Mouse (Mus musculus) stomach, embryonic 16.5 days (tissue): ENCODE measurements at regions not wholly inside any gene's neighbourhood (a gene's known extent, or its start where the extent isn't known, plus 50 kb on each side); places are given as distances from the start of the nearest gene placed in this dataset.

Source experiments
- ATAC-seq: fragments of 200-750 bp; cut with Nextera tagmentation; 2 replicates; pipeline ENCODE4 v1.8.0; 2017; ENCODE audit warnings: moderate number of reproducible peaks, moderate TSS enrichment; ENCODE audit not compliant: insufficient read depth, low FRiP score
- H3K27ac ChIP-seq: fragments of 300-500 bp; sonication (generic); 2 replicates; pipeline ENCODE4 v1.5.1; 2014; ENCODE audit warnings: low read length
- H3K27me3 ChIP-seq: fragments of 300-500 bp; sonication (generic); 2 replicates; pipeline ENCODE4 v1.6.1; 2014; ENCODE audit warnings: low read length, control low read depth, mixed read lengths; ENCODE audit not compliant: control insufficient read depth, insufficient read depth
- H3K36me3 ChIP-seq: fragments of 300-500 bp; sonication (generic); 2 replicates; pipeline ENCODE4 v1.6.1; 2014; ENCODE audit warnings: low read length; ENCODE audit not compliant: control insufficient read depth, insufficient read depth
- H3K4me1 ChIP-seq: fragments of 300-500 bp; sonication (generic); 2 replicates; pipeline ENCODE4 v1.6.1; 2014; ENCODE audit warnings: low read length, control low read depth, mixed read lengths; ENCODE audit not compliant: control insufficient read depth, insufficient read depth
- H3K4me2 ChIP-seq: fragments of 300-500 bp; sonication (generic); 2 replicates; pipeline ENCODE4 v1.6.1; 2014; ENCODE audit warnings: low read depth, low read length, mixed read lengths
- H3K4me3 ChIP-seq: fragments of 300-500 bp; sonication (generic); replicated peaks from 2 replicates; pipeline ENCODE4 v1.5.1; 2014; ENCODE audit warnings: mild to moderate bottlenecking, low read length
- H3K9ac ChIP-seq: fragments of 300-500 bp; sonication (generic); 2 replicates; pipeline ENCODE4 v1.6.1; 2014; ENCODE audit warnings: low read length
- H3K9me3 ChIP-seq: fragments of 300-500 bp; sonication (generic); replicated peaks from 2 replicates; pipeline ENCODE4 v1.6.1; 2016; ENCODE audit warnings: low read length, control low read depth; ENCODE audit not compliant: control insufficient read depth
- WGBS: fragments of 180-500 bp; shearing (Covaris S2); extraction: QIAGEN DNeasy Blood & Tissue Kit; methylation state at CpG from one replicate; pipeline ENCODE4 v1.1.7; 2014; 5-methylcytosine and 5-hydroxymethylcytosine counted together

DNA sequence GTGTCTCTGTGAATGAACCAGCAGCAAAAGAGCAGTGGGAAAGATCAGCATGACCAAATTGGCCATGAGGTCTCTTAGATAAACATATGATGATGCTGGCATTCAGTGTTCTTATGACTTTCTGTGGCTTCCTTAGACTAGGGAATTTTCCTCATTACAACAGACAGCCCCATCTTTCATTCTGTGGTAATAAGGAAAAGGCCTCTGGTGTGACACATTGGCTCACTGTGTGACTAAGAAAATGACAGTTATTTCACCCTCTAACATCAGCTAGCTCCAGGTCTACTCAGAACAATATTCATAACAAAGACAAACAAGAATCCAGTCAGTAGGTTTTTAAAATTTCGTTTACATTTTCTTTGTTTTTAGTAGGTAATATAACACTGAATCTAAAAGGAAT is 103.8 kb upstream of the Inhba start:
- Histone ChIP-seq H3K27ac (no peak overlapping the region), H3K27me3 (no peaks in the 10 kb centered on the region), H3K9ac (no peak overlapping the region), H3K4me2 (no peak overlapping the region), H3K9me3 (no peaks in the 10 kb centered on the region), H3K36me3 (no peaks in the 10 kb centered on the region), H3K4me3 (no peak overlapping the region), H3K4me1 (no peaks in the 10 kb centered on the region)
- WGBS: 60% methylated on average over 1 of the region's 1 CpGs
- no peak for ATAC-seq

GRCm38 (mm10) chr13:15910578-15910977 is 101.1 kb upstream of the Inhba start:
- Histone ChIP-seq H3K4me1 (no peaks in the 10 kb centered on the region), H3K4me3 (no peak overlapping the region), H3K9me3 (no peaks in the 10 kb centered on the region), H3K4me2 (no peak overlapping the region), H3K27me3 (no peaks in the 10 kb centered on the region), H3K36me3 (no peaks in the 10 kb centered on the region), H3K27ac (no peak overlapping the region), H3K9ac (no peak overlapping the region)
- no peak for ATAC-seq
- whole genome bisulfite sequencing: 58% methylated on average over 2 of the region's 2 CpGs

GRCm38 (mm10) chr13:15911263-15911662 is 100.4 kb upstream of the Inhba start:
- Histone ChIP-seq H3K4me1 (no peaks in the 10 kb centered on the region), H3K27me3 (no peaks in the 10 kb centered on the region), H3K36me3 (no peaks in the 10 kb centered on the region), H3K9me3 (no peaks in the 10 kb centered on the region), H3K27ac (no peak overlapping the region), H3K4me2 (no peak overlapping the region), H3K9ac (no peak overlapping the region), H3K4me3 (no peak overlapping the region)
- 87% methylated on average over 1 of the region's 1 CpGs for WGBS
- no peak for ATAC-seq

GRCm38 (mm10) chr13:15914270-15914669 is 97.4 kb upstream of the Inhba start:
- Histone ChIP-seq H3K4me2 (no peak overlapping the region), H3K4me1 (no peaks in the 10 kb centered on the region), H3K9me3 (no peaks in the 10 kb centered on the region), H3K27ac (no peak overlapping the region), H3K27me3 (no peaks in the 10 kb centered on the region), H3K4me3 (no peak overlapping the region), H3K36me3 (no peaks in the 10 kb centered on the region), H3K9ac (no peak overlapping the region)
- 81% methylated on average over 1 of the region's 1 CpGs for WGBS
- no peak for ATAC-seq

DNA sequence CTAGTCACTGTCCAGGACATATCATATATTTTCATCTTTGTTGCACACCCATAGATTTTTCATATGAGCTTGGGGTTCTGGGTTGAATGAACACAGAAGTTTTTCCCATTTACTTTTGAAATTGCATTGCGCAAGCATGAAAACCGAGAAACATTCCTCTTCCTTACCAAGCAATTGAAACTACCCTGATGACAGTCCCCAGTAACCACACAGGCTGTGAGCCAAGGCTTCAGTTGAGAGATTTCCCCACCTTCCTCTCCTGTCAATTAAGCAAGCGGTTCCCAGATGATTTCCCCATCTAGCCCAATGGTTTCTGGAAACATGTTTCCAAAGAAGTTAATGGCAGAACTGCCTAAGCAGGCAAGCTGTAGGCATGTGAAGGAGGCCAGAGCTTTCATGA is 81.8 kb upstream of the Inhba start:
- H3K4me2 ChIP-seq: no peak overlapping the region
- no peak for ATAC-seq
- H3K4me1 ChIP-seq: no peaks in the 10 kb centered on the region
- no peaks in the 10 kb centered on the region for H3K9me3 ChIP-seq
- no peaks in the 10 kb centered on the region for H3K27me3 ChIP-seq
- H3K9ac ChIP-seq: no peak overlapping the region
- WGBS: 86% methylated on average over 3 of the region's 3 CpGs
- H3K36me3 ChIP-seq: no peaks in the 10 kb centered on the region
- H3K27ac ChIP-seq: no peak overlapping the region
- no peak overlapping the region for H3K4me3 ChIP-seq

DNA sequence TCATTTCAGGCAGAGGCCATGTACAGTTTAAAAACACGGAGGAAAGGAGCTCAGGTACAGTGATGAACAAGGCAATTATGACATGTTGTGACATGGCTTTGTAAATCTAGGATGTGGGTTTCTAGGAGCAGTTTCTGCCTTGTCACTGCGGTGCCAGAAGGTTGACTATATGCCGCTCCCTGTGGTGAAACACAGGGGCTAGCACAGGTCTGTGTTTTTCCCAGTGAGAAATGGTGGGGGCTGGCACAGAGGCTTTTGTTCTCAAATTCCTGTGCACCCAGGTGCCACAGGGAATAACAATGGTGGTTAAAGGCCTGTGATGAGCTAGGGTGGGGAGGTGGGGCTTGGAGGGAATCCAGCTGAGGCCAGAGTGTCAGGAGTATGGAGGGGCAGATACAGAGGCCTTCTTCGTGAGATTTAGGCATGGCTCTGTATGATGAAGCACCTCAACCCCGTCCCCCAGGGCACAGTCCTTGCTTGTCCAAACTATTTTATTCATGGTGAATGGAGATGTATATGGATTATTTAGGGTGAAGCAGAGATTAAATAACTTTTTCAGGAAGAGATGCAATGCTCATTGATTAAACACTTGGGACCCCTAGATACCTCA is 80.0 kb upstream of the Inhba start:
- no peaks in the 10 kb centered on the region for H3K9me3 ChIP-seq
- H3K36me3 ChIP-seq: no peaks in the 10 kb centered on the region
- WGBS: 44% methylated on average over 5 of the region's 5 CpGs
- H3K9ac ChIP-seq: no peak overlapping the region
- no peaks in the 10 kb centered on the region for H3K27me3 ChIP-seq
- ATAC-seq: no peak
- H3K27ac ChIP-seq: no peak overlapping the region
- H3K4me3 ChIP-seq: no peak overlapping the region
- H3K4me2 ChIP-seq: no peak overlapping the region
- H3K4me1 ChIP-seq: no peaks in the 10 kb centered on the region

GRCm38 (mm10) chr13:15935689-15936088 is 76.0 kb upstream of the Inhba start:
- no peak for ATAC-seq
- no peaks in the 10 kb centered on the region for H3K27me3 ChIP-seq
- no peaks in the 10 kb centered on the region for H3K36me3 ChIP-seq
- H3K27ac ChIP-seq: no peak overlapping the region
- WGBS: 91% methylated on average over 1 of the region's 1 CpGs
- no peak overlapping the region for H3K4me2 ChIP-seq
- H3K4me1 ChIP-seq: no peaks in the 10 kb centered on the region
- no peaks in the 10 kb centered on the region for H3K9me3 ChIP-seq
- no peak overlapping the region for H3K9ac ChIP-seq
- H3K4me3 ChIP-seq: no peak overlapping the region

DNA sequence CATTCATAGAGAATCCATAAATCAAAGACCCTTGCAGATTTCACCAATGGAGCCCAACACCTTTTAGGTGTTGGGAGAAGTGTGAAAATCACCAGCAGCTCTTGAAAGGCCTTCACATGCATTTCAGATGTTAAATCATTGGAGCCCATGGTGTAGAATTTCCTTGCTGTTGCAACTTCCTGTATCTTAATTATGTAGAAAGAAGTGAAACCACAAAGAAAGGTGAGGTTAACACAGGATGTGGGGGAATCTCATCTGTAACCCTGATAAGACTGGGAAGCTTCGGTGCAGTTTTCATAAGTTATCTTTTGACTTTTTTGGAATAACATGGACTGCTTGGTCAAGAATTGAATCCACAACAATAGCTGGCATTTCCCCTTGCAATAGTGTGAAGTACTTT is 75.5 kb upstream of the Inhba start:
- no peaks in the 10 kb centered on the region for H3K36me3 ChIP-seq
- no peaks in the 10 kb centered on the region for H3K4me1 ChIP-seq
- H3K4me2 ChIP-seq: no peak overlapping the region
- no peaks in the 10 kb centered on the region for H3K9me3 ChIP-seq
- no peak overlapping the region for H3K27ac ChIP-seq
- WGBS: 74% methylated on average over 1 of the region's 1 CpGs
- H3K27me3 ChIP-seq: no peaks in the 10 kb centered on the region
- no peak for ATAC-seq
- no peak overlapping the region for H3K4me3 ChIP-seq
- no peak overlapping the region for H3K9ac ChIP-seq

DNA sequence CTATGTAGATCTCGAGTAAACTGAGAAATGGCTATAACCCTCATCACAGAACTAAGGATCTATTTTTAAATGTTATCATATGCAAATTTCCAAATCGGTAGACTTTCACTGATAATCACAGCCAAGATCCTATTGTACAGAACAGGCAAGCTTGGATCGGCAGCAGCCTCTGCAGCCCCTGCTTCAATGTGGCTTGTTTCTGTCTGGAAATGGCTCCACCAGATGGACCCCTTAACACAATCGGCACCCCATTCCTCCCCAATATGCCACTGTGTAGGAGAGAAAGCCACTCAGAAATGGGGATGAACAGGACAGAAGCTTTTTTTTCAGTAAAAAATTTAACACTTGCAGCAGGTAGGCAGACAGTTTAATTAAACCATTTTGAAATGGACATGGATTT is 61.5 kb upstream of the Inhba start:
- no peak overlapping the region for H3K9ac ChIP-seq
- H3K9me3 ChIP-seq: no peaks in the 10 kb centered on the region
- H3K27me3 ChIP-seq: no peaks in the 10 kb centered on the region
- H3K4me3 ChIP-seq: no peak overlapping the region
- ATAC-seq: no peak
- H3K27ac ChIP-seq: no peak overlapping the region
- H3K4me2 ChIP-seq: no peak overlapping the region
- WGBS: 79% methylated on average over 4 of the region's 4 CpGs
- H3K4me1 ChIP-seq: no peaks in the 10 kb centered on the region
- no peaks in the 10 kb centered on the region for H3K36me3 ChIP-seq
